Mouse (Mus musculus): ENCODE data around the gene Golm1.

Golm1 gene

GRCm38 (mm10) chr13:59676316-59677229 is 962 bp upstream of the Golm1 start:
- no peak for DNase-seq (ENCODE audit: low spot score in 2 of 2)

- peak in 1 of 2 experiments; percentile 25 for DNase-seq (ENCODE audit: low spot score in 2 of 2)
Measured at GRCm38 (mm10) chr13:59674761-59675150, 855 bp downstream of the Golm1 start.

GRCm38 (mm10) chr13:59674215-59674614 is 1.4 kb downstream of the Golm1 start:
- no peak for DNase-seq (ENCODE audit: low spot score in 2 of 2)

GRCm38 (mm10) chr13:59673597-59673996 is 2.0 kb downstream of the Golm1 start:
- DNase-seq (ENCODE audit: low spot score in 2 of 2) = no peak

GRCm38 (mm10) chr13:59672248-59672647 is 3.4 kb downstream of the Golm1 start:
- DNase-seq (ENCODE audit: low spot score in 2 of 2) = no peak

- DNase-seq (ENCODE audit: low spot score in 2 of 2) = no peak
Measured at GRCm38 (mm10) chr13:59671521-59671920, 4.1 kb downstream of the Golm1 start.

- no peak for DNase-seq (ENCODE audit: low spot score in 2 of 2)
Measured at GRCm38 (mm10) chr13:59669946-59670345, 5.7 kb downstream of the Golm1 start.

GRCm38 (mm10) chr13:59668501-59669093 is 7.0 kb downstream of the Golm1 start:
- peak; percentile 53 to 54 for DNase-seq (ENCODE audit: low spot score in 2 of 2)

GRCm38 (mm10) chr13:59667763-59668162 is 7.8 kb downstream of the Golm1 start:
- no peak for DNase-seq (ENCODE audit: low spot score in 2 of 2)

- no peak for DNase-seq (ENCODE audit: low spot score in 2 of 2)
Measured at GRCm38 (mm10) chr13:59663939-59664712, 11.5 kb downstream of the Golm1 start.

- DNase-seq (ENCODE audit: low spot score in 2 of 2) = no peak
Measured at GRCm38 (mm10) chr13:59661966-59662365, 13.6 kb downstream of the Golm1 start.

- no peak for DNase-seq (ENCODE audit: low spot score in 2 of 2)
Measured at GRCm38 (mm10) chr13:59661387-59661786, 14.2 kb downstream of the Golm1 start.

GRCm38 (mm10) chr13:59660371-59660770 is 15.2 kb downstream of the Golm1 start:
- no peak for DNase-seq (ENCODE audit: low spot score in 2 of 2)

GRCm38 (mm10) chr13:59657781-59658180 is 17.8 kb downstream of the Golm1 start:
- DNase-seq (ENCODE audit: low spot score in 2 of 2) = no peak

GRCm38 (mm10) chr13:59656975-59657388 is 18.6 kb downstream of the Golm1 start:
- DNase-seq (ENCODE audit: low spot score in 2 of 2) = no peak

- no peak for DNase-seq (ENCODE audit: low spot score in 2 of 2)
Measured at GRCm38 (mm10) chr13:59656316-59656832, 19.2 kb downstream of the Golm1 start.

- DNase-seq (ENCODE audit: low spot score in 2 of 2) = no peak
Measured at GRCm38 (mm10) chr13:59655718-59656315, 19.8 kb downstream of the Golm1 start.

GRCm38 (mm10) chr13:59654465-59654864 is 21.1 kb downstream of the Golm1 start:
- no peak for DNase-seq (ENCODE audit: low spot score in 2 of 2)

GRCm38 (mm10) chr13:59653136-59653535 is 22.5 kb downstream of the Golm1 start:
- no peak for DNase-seq (ENCODE audit: low spot score in 2 of 2)

GRCm38 (mm10) chr13:59652651-59653050 is 23.0 kb downstream of the Golm1 start:
- no peak for DNase-seq (ENCODE audit: low spot score in 2 of 2)

- DNase-seq (ENCODE audit: low spot score in 2 of 2) = no peak
Measured at GRCm38 (mm10) chr13:59649781-59650180, 25.8 kb downstream of the Golm1 start.

- no peak for DNase-seq (ENCODE audit: low spot score in 2 of 2)
Measured at GRCm38 (mm10) chr13:59648598-59648997, 27.0 kb downstream of the Golm1 start.
